Mouse (Mus musculus) neutrophil, adult 5-6 weeks (primary cell): ENCODE measurements around the gene Grm4. TPM values are rescaled to one million over a fixed set of nuclear protein-coding genes. Genes with fewer than 3 reads are reported as not detected.

Source experiments
- ATAC-seq: fragments of 151-379, 151-347 bp; 2 replicates; pipeline ENCODE4 v1.8.0; 2017; ENCODE audit warnings: mild to moderate bottlenecking, moderate TSS enrichment; ENCODE audit not compliant: insufficient number of reproducible peaks, poor library complexity, low FRiP score, severe bottlenecking; ENCODE audit errors: extremely low read depth
- total RNA-seq: library from RNA; stranded (forward); fragments of 200-1000 nt; gene quantifications from 2 replicates; pipeline ENCODE4 v1.2.3, GENCODE M21; 2017

Grm4 gene
- total RNA-seq, 1 experiment from 2014 or later = not detected

GRCm38 (mm10) chr17:27501331-27502251 lies 19.6 kb downstream of the Grm4 start:
- no peak for ATAC-seq

- no peak for ATAC-seq
Observed at GRCm38 (mm10) chr17:27500811-27501210, 20.4 kb downstream of the Grm4 start.

GRCm38 (mm10) chr17:27499080-27499479 lies 22.1 kb downstream of the Grm4 start:
- ATAC-seq = no peak

- no peak for ATAC-seq
Observed at GRCm38 (mm10) chr17:27497798-27498197, 23.4 kb downstream of the Grm4 start.

GRCm38 (mm10) chr17:27495008-27495540 lies 26.1 kb downstream of the Grm4 start:
- ATAC-seq = no peak

- ATAC-seq = no peak
Observed at GRCm38 (mm10) chr17:27493969-27494368, 27.2 kb downstream of the Grm4 start.

- no peak for ATAC-seq
Observed at GRCm38 (mm10) chr17:27493389-27493788, 27.8 kb downstream of the Grm4 start.

GRCm38 (mm10) chr17:27488173-27488823 lies 32.9 kb downstream of the Grm4 start:
- ATAC-seq = no peak

- ATAC-seq = no peak
Observed at GRCm38 (mm10) chr17:27485940-27486339, 35.3 kb downstream of the Grm4 start.

- ATAC-seq = no peak
Observed at GRCm38 (mm10) chr17:27483571-27483970, 37.6 kb downstream of the Grm4 start.

GRCm38 (mm10) chr17:27480143-27481103 lies 40.8 kb downstream of the Grm4 start:
- ATAC-seq = no peak

- ATAC-seq = no peak
Observed at GRCm38 (mm10) chr17:27475650-27476049, 45.6 kb downstream of the Grm4 start.

GRCm38 (mm10) chr17:27466620-27467019 lies 54.6 kb downstream of the Grm4 start:
- ATAC-seq = no peak

- no peak for ATAC-seq
Observed at GRCm38 (mm10) chr17:27465924-27466323, 55.3 kb downstream of the Grm4 start.

- no peak for ATAC-seq
Observed at GRCm38 (mm10) chr17:27464327-27464962, 56.8 kb downstream of the Grm4 start.

- no peak for ATAC-seq
Observed at GRCm38 (mm10) chr17:27459979-27460378, 61.2 kb downstream of the Grm4 start.

- ATAC-seq = no peak
Observed at GRCm38 (mm10) chr17:27459241-27459640, 62.0 kb downstream of the Grm4 start.

GRCm38 (mm10) chr17:27457863-27458494 lies 63.2 kb downstream of the Grm4 start:
- ATAC-seq = no peak
